10 mouse cellular contexts compared by ENCODE assay signal in genomic region chr7:36691617-36692016, GRCm38 (mm10). TPM values are rescaled to one million over a fixed set of nuclear protein-coding genes. Genes with fewer than 3 reads are reported as not detected.
DNase-seq lines count a peak whose midpoint lies in the region; ATAC-seq and TF ChIP-seq lines count a peak whose summit lies in the region.
"Had no signal": no experiment of that assay in that cellular context is flagged by ENCODE, and none has a peak within 500 bp of the region (broad histone marks: within the 10 kb centered on the region; RNA-seq: fewer than 3 reads in every experiment).

No protein-coding gene starts in this region.

- H3K4me2 ChIP-seq in heart, embryonic 13.5 days: peak overlapping the region; percentile 33
- H3K4me2 ChIP-seq in midbrain, embryonic 11.5 days: no peak overlapping the region
- no peak overlapping the region for H3K4me2 ChIP-seq in midbrain, embryonic 14.5 days (ENCODE audit: low read length)
- peak overlapping the region; percentile 24; the same call in 1 of the 2 replicates for H3K4me2 ChIP-seq in limb, embryonic 14.5 days (replicated peaks; ENCODE audit: low read depth, low read length, severe bottlenecking)
- H3K4me2 ChIP-seq in stomach, postnatal 0 days (replicated peaks; ENCODE audit: low read depth): peak overlapping the region; percentile 15

- no peak for TF ChIP-seq EP300 in stomach, postnatal 0 days (optimal IDR thresholded peaks at IDR 0.05)

- H3K9me3 ChIP-seq in heart, embryonic 13.5 days: no peaks in the 10 kb centered on the region
- H3K9me3 ChIP-seq in midbrain, embryonic 11.5 days (ENCODE audit: control insufficient read depth, low read length): no peaks in the 10 kb centered on the region
- H3K9me3 ChIP-seq in midbrain, embryonic 14.5 days (ENCODE audit: control insufficient read depth, low read length): no peaks in the 10 kb centered on the region
- no peaks in the 10 kb centered on the region for H3K9me3 ChIP-seq in limb, embryonic 14.5 days (ENCODE audit: control insufficient read depth, low read length)
- no peaks in the 10 kb centered on the region for H3K9me3 ChIP-seq in stomach, postnatal 0 days (ENCODE audit: control insufficient read depth, low read length)

- peaks cover 81% of the 10 kb centered on the region for H3K27me3 ChIP-seq in heart, embryonic 13.5 days (replicated peaks)
- peaks cover 67% of the 10 kb centered on the region for H3K27me3 ChIP-seq in midbrain, embryonic 11.5 days (ENCODE audit: control insufficient read depth, insufficient read depth, low read length)
- H3K27me3 ChIP-seq in midbrain, embryonic 14.5 days (ENCODE audit: control insufficient read depth, insufficient read depth, low read length): peaks cover 59% of the 10 kb centered on the region
- peaks cover 67% of the 10 kb centered on the region for H3K27me3 ChIP-seq in limb, embryonic 14.5 days (ENCODE audit: control insufficient read depth, insufficient read depth, low read length)
- peaks cover 5% of the 10 kb centered on the region; the same call in 1 of the 2 replicates for H3K27me3 ChIP-seq in stomach, postnatal 0 days (ENCODE audit: control insufficient read depth, insufficient read depth, low read length)

- intact Hi-C loops in heart, postnatal 25 days (cut with DNase I): loop anchor here (5.0 to 10.0 kb wide), 2 partner anchors 653 to 1496 kb away; no protein-coding TSS in a partner anchor

- no peak for ATAC-seq in heart, embryonic 13.5 days (ENCODE audit: extremely low read depth, insufficient number of reproducible peaks, low FRiP score, low TSS enrichment)
- no peak for ATAC-seq in midbrain, embryonic 11.5 days (ENCODE audit: low FRiP score)
- no peak for ATAC-seq in midbrain, embryonic 14.5 days (ENCODE audit: low FRiP score, low TSS enrichment)
- no peak for ATAC-seq in limb, embryonic 14.5 days (ENCODE audit: low FRiP score, low read depth)
- no peak for ATAC-seq in stomach, postnatal 0 days (ENCODE audit: low FRiP score, low TSS enrichment)

- H3K27ac ChIP-seq in heart, embryonic 13.5 days (replicated peaks): no peak overlapping the region
- H3K27ac ChIP-seq in midbrain, embryonic 11.5 days (ENCODE audit: low read depth, low read length): no peak overlapping the region
- no peak overlapping the region for H3K27ac ChIP-seq in midbrain, embryonic 14.5 days (replicated peaks; ENCODE audit: low read depth, low read length)
- H3K27ac ChIP-seq in limb, embryonic 14.5 days (replicated peaks; ENCODE audit: low read depth, low read length): no peak overlapping the region
- no peak overlapping the region for H3K27ac ChIP-seq in stomach, postnatal 0 days (replicated peaks)

- 2% methylated on average over 14 of the region's 14 CpGs for WGBS in heart, embryonic 13.5 days
- 2% methylated on average over 14 of the region's 14 CpGs for WGBS in midbrain, embryonic 11.5 days
- 1% methylated on average over 14 of the region's 14 CpGs for WGBS in midbrain, embryonic 14.5 days
- WGBS in limb, embryonic 14.5 days: 1% methylated on average over 14 of the region's 14 CpGs
- 4% methylated on average over 14 of the region's 14 CpGs for WGBS in stomach, postnatal 0 days

- DNase-seq in heart, postnatal 25 days (ENCODE audit: low spot score): no peak
- DNase-seq in midbrain, embryonic 11.5 days (ENCODE audit: low spot score, missing footprints): peak; percentile 93
- DNase-seq in midbrain, embryonic 14.5 days: no peak
- DNase-seq in limb, embryonic 14.5 days (ENCODE audit: low spot score): no peak
- no peak for DNase-seq in stomach, postnatal 0 days (ENCODE audit: low spot score)
- DNase-seq in thymus, postnatal 4 days: no peak
- no peak for DNase-seq in urinary bladder, adult 2 months (ENCODE audit: low spot score)
- DNase-seq: cerebellum, adult 8-10 months; heart, adult 18-20 months had no signal

- H3K4me1 ChIP-seq in heart, embryonic 13.5 days: peaks cover 24% of the 10 kb centered on the region
- H3K4me1 ChIP-seq in midbrain, embryonic 11.5 days (ENCODE audit: control insufficient read depth, insufficient read depth, low read length): peaks cover 4% of the 10 kb centered on the region; the same call in 1 of the 2 replicates
- H3K4me1 ChIP-seq in midbrain, embryonic 14.5 days (ENCODE audit: control insufficient read depth, insufficient read depth, low read length): peaks cover 10% of the 10 kb centered on the region
- peaks cover 17% of the 10 kb centered on the region for H3K4me1 ChIP-seq in limb, embryonic 14.5 days (ENCODE audit: control insufficient read depth, insufficient read depth, low read length)
- H3K4me1 ChIP-seq in stomach, postnatal 0 days (replicated peaks; ENCODE audit: control insufficient read depth, insufficient read depth): no peaks in the 10 kb centered on the region

- TF ChIP-seq POLR2A in limb, embryonic 14.5 days (IDR thresholded peaks at IDR 0.05; ENCODE audit: borderline replicate concordance, extremely low read depth, insufficient read depth, insufficient read length): no peak

- no peak overlapping the region; the same call in 1 of the 2 replicates for H3K4me3 ChIP-seq in heart, embryonic 13.5 days
- H3K4me3 ChIP-seq in midbrain, embryonic 11.5 days (ENCODE audit: low read depth, low read length): no peak overlapping the region
- H3K4me3 ChIP-seq in midbrain, embryonic 14.5 days (replicated peaks; ENCODE audit: low read depth, low read length): no peak overlapping the region
- H3K4me3 ChIP-seq in limb, embryonic 14.5 days (replicated peaks; ENCODE audit: low read length): peak overlapping the region; percentile 13
- H3K4me3 ChIP-seq in stomach, postnatal 0 days (ENCODE audit: low read depth, low read length): peak overlapping the region; percentile 13; the same call in 1 of the 2 replicates

- no peak overlapping the region for H3K9ac ChIP-seq in heart, embryonic 13.5 days
- no peak overlapping the region for H3K9ac ChIP-seq in midbrain, embryonic 11.5 days (ENCODE audit: low read length)
- no peak overlapping the region for H3K9ac ChIP-seq in midbrain, embryonic 14.5 days (replicated peaks; ENCODE audit: low read length)
- no peak overlapping the region for H3K9ac ChIP-seq in limb, embryonic 14.5 days (ENCODE audit: low read depth, low read length, severe bottlenecking)
- H3K9ac ChIP-seq in stomach, postnatal 0 days (ENCODE audit: low read length): no peak overlapping the region

- TF ChIP-seq CTCF in stomach, postnatal 0 days (IDR thresholded peaks at IDR 0.05; ENCODE audit: low read depth): no peak

- no peaks in the 10 kb centered on the region for H3K36me3 ChIP-seq in heart, embryonic 13.5 days
- no peaks in the 10 kb centered on the region for H3K36me3 ChIP-seq in midbrain, embryonic 11.5 days (ENCODE audit: control insufficient read depth, insufficient read depth, low read length)
- no peaks in the 10 kb centered on the region for H3K36me3 ChIP-seq in midbrain, embryonic 14.5 days (ENCODE audit: control insufficient read depth, insufficient read depth, low read length)
- H3K36me3 ChIP-seq in limb, embryonic 14.5 days (ENCODE audit: control insufficient read depth, insufficient read depth, low read length): no peaks in the 10 kb centered on the region
- H3K36me3 ChIP-seq in stomach, postnatal 0 days (ENCODE audit: control insufficient read depth, insufficient read depth, low read length): no peaks in the 10 kb centered on the region

RNA-seq across cellular contexts. Expression of gene Tshz3, which starts 6.3 kb away (rescaled TPM):
- 2.7 TPM in 2 replicates for polyA plus RNA-seq in heart, embryonic 13.5 days (2015; fragmentation: Nextera tagmentation; extraction: Ambion mirVana)
- 1 to 10 TPM; 3.8 to 4.8 TPM for total RNA-seq in heart, postnatal 25 days (2021)
- 3.2 and 4.1 TPM in 2 replicates for polyA plus RNA-seq in midbrain, embryonic 11.5 days (2014; fragmentation: Nextera tagmentation; extraction: Ambion mirVana)
- 13.6 TPM in 2 replicates for polyA plus RNA-seq in midbrain, embryonic 14.5 days (2014; fragmentation: Nextera tagmentation; extraction: Ambion mirVana)
- 13.9 and 14.3 TPM in 2 replicates for polyA plus RNA-seq in limb, embryonic 14.5 days (2012; rRNA removed)
- 10.4 and 10.8 TPM in 2 replicates for polyA plus RNA-seq in limb, embryonic 14.5 days (2014; fragmentation: Nextera tagmentation; extraction: Ambion mirVana)
- polyA plus RNA-seq in stomach, postnatal 0 days (2015; fragmentation: Nextera tagmentation; extraction: Ambion mirVana): 4.3 and 4.4 TPM in 2 replicates
- polyA plus RNA-seq in urinary bladder, adult 2 months (2012; rRNA removed): 22.7 and 34.0 TPM in 2 replicates

Comparison
In these comparisons a context has a peak if more than half of its experiments do, and no peak if none do; other contexts are left out.
1. H3K4me2 ChIP-seq: peak in heart, embryonic 13.5 days (single experiment), limb, embryonic 14.5 days (single experiment) and stomach, postnatal 0 days (single experiment); none in midbrain, embryonic 11.5 days (single experiment) and midbrain, embryonic 14.5 days (single experiment).
2. H3K4me3 ChIP-seq: peak in limb, embryonic 14.5 days (single experiment) and stomach, postnatal 0 days (single experiment); none in heart, embryonic 13.5 days (single experiment), midbrain, embryonic 11.5 days (single experiment) and midbrain, embryonic 14.5 days (single experiment).